ENCODE assay signal across 8 mouse cellular contexts in the genomic region with DNA sequence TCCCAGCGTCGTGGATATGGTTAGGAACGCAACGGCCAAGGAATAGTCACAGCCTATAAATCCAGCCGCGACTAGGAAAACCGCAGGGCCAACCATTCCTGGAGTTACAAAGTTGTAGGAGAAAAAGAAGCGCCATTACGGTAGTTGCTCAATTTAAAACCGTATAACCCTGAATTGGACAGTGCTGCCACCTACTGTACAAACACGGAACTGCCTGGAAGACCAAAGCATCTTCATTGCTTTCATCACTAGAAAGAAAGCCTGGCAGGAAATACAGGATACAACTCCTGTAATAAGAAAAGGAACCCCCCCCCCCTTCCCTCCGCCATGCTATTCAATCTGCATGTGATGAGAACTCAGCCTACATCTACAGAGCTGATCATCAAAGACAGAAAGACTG. TPM values are rescaled to one million over a fixed set of nuclear protein-coding genes. Genes with fewer than 3 reads are reported as not detected.
A peak's percentile ranks its signal among the peaks of the same experiment; 100 is the strongest.
DNase-seq lines count a peak whose midpoint lies in the region; TF ChIP-seq lines count a peak whose summit lies in the region.

No protein-coding gene starts in this region.

- DNase-seq in 416B (ENCODE audit: low read depth): peak; percentile 76
- DNase-seq in T-cell, adult 2 months (ENCODE audit: low spot score): peak; percentile 63
- DNase-seq in cerebellum, postnatal 4 days (ENCODE audit: low spot score in 2 of 2): peak; percentile 72 to 81
- peak; percentile 69 to 71 for DNase-seq in gastrocnemius, postnatal 36 days
- peak; percentile 70 to 92 for DNase-seq in kidney, postnatal 25 days
- DNase-seq in lung, adult 2 months: peak; percentile 88
- peak; percentile 73 for DNase-seq in ovary, postnatal 14 days (ENCODE audit: low spot score)
- DNase-seq in thymus, postnatal 14 days: peak; percentile 73

- intact Hi-C loops in gastrocnemius, postnatal 36 days (cut with DNase I): loop anchor here (2.0 to 10.0 kb wide), 3 partner anchors 24 to 198 kb away; a partner anchor contains a TSS

- H3K4me1 ChIP-seq in lung, adult 2 months (ENCODE audit: control insufficient read depth, insufficient read depth, low read length): no peaks in the 10 kb centered on the region

- no peak for TF ChIP-seq POLR2A in lung, adult 2 months (IDR thresholded peaks at IDR 0.05; ENCODE audit: borderline replicate concordance, extremely low read depth, low read depth, low read length)

- H3K4me3 ChIP-seq in lung, adult 2 months (replicated peaks; ENCODE audit: extremely low read depth, low read depth, low read length): no peak overlapping the region

- WGBS in lung, adult 2 months: 37% methylated on average over 12 of the region's 12 CpGs

- 0 out of 2 replicates have a peak, but pooled peaks have one; percentile 14 for TF ChIP-seq CTCF in lung, adult 2 months (IDR thresholded peaks at IDR 0.05; ENCODE audit: insufficient read depth, low read length)

RNA-seq across cellular contexts. Expression of a gene that starts 34.9 kb away (rescaled TPM):
- total RNA-seq in gastrocnemius, postnatal 36 days (2021): 1 to 10 TPM; 2.7 to 4.0 TPM
- polyA plus RNA-seq in lung, adult 2 months (2012; rRNA removed): 11.4 and 12.4 TPM in 2 replicates
